Mouse (Mus musculus) kidney, postnatal 36 days (tissue): ENCODE data around the gene Prrg4.

Experiments
- DNase-seq, 2 experiments: peaks; one replicate each; pipeline ENCODE4 v3.0.0; 2021 to 2022; ENCODE audit warnings: mixed read lengths in 2 of 2

Gene Prrg4

GRCm38 (mm10) chr2:104840974-104841373 lies 8.7 kb downstream of the Prrg4 start:
- DNase-seq: no peak

GRCm38 (mm10) chr2:104832486-104832885 lies 17.2 kb downstream of the Prrg4 start:
- DNase-seq: no peak

GRCm38 (mm10) chr2:104826191-104826590 lies 23.5 kb downstream of the Prrg4 start:
- DNase-seq: no peak

GRCm38 (mm10) chr2:104818763-104819162 lies 30.9 kb downstream of the Prrg4 start:
- peak in 1 of 2 experiments; percentile 10 for DNase-seq

- no peak for DNase-seq
Measured at GRCm38 (mm10) chr2:104817555-104818330, 31.9 kb downstream of the Prrg4 start.

- peak; percentile 93 to 96 for DNase-seq
Measured at GRCm38 (mm10) chr2:104816866-104817439, 32.7 kb downstream of the Prrg4 start.

GRCm38 (mm10) chr2:104816371-104816827 lies 33.3 kb downstream of the Prrg4 start, which contains the start of gene Qser1:
Qser1 (minus strand) TSS chr2:104816760.
- no peak for DNase-seq

- DNase-seq: peak; percentile 12 to 51
Measured at GRCm38 (mm10) chr2:104815561-104816370, 33.9 kb downstream of the Prrg4 start.

GRCm38 (mm10) chr2:104814181-104814951 lies 35.3 kb downstream of the Prrg4 start:
- DNase-seq: no peak

- DNase-seq: no peak
Measured at GRCm38 (mm10) chr2:104805435-104805834, 44.2 kb downstream of the Prrg4 start.
